Mouse (Mus musculus): ENCODE measurements around the gene Ficd. TPM values are rescaled to one million over a fixed set of nuclear protein-coding genes. Genes with fewer than 3 reads are reported as not detected.
"Not testable (repeated sequence)": the region's sequence is repeated elsewhere in the genome, so short reads cannot be mapped to it uniquely, and the experiment has no call there.

Ficd gene
- total and polyA plus RNA-seq, 3 experiments = 1.5 to 5.8 (median 1.9) TPM

DNA sequence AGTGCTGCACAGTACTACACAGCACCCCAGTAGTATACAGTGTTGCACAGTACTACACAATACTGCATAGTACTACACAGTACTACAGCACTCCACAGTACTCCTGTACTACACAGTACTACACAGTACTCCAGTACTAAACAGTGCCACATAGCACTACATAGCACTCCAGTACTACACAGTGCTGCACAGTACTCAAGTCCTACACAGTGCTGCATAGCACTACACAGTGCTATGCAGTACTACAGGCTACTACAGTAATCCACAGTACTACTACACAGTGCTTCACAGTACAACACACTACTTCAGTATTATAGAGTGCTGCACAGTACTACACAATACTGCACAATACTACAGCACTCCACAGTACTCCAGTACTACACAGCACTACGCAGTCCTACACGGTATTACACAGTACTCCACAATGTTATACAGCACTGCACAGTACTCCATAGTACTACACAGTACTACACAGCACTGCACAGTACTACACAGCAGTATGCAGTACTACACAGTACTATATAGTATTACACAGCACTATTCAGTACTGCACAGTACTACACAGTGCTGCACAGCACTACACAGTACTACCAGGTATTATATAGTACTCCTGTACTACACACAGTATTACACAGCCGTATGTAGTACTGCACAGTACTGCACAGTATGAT is 44.6 kb downstream of the Ficd start:
- Histone ChIP-seq H3K36me3 (replicated peaks) (peaks cover 40% of the 10 kb centered on the region), H3K4me1 (ENCODE audit: insufficient read depth, low read depth, low read length) (peaks cover 17% of the 10 kb centered on the region), H3K27me3 (ENCODE audit: insufficient read depth, low read length) (peaks cover 15% of the 10 kb centered on the region; the same call in 1 of the 2 replicates), H3K4me3 (ENCODE audit: low read depth, low read length) (no peak overlapping the region), H3K9me3 (replicated peaks) (no peaks in the 10 kb centered on the region)
- ATAC-seq (ENCODE audit: extremely low read depth, insufficient number of reproducible peaks, low FRiP score, poor library complexity, severe bottlenecking) (no peak), DNase-seq (ENCODE audit: low spot score) (no peak)
- TF ChIP-seq CTCF (IDR thresholded peaks at IDR 0.05; ENCODE audit: low read depth, low read length) = no peak
- TF ChIP-seq GATA2 (IDR thresholded peaks at IDR 0.05; ENCODE audit: borderline replicate concordance, low read depth, low read length) = no peak
- no peak for TF ChIP-seq GATA1 (IDR thresholded peaks at IDR 0.05; ENCODE audit: borderline replicate concordance, low read length)
- TF ChIP-seq POLR2AphosphoS5 (IDR thresholded peaks at IDR 0.05; ENCODE audit: insufficient replicate concordance, low read depth, low read length) = no peak
- no peak for TF ChIP-seq TAL1 (conservative IDR thresholded peaks at IDR 0.05; ENCODE audit: low read depth, low read length)

DNA sequence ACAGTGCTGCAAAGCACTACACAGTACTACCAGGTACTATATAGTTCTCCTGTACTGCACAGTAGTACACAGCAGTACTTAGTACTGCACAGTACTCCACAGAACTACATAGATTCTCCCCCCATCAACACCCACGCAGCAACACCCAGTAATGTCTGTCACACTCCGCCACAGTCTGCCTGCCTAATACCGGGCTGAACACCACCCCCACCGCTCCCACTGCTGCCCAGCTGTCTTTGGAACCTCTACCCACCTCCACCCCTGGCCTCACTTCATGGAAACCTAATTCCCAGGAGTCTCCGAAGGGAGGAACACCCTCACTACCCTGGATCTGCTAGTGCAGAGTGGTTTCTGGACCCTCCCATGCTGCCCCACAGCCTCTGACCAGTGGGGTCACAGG is 45.2 kb downstream of the Ficd start:
- DNase-seq (ENCODE audit: low spot score) (no peak), ATAC-seq (ENCODE audit: extremely low read depth, insufficient number of reproducible peaks, low FRiP score, poor library complexity, severe bottlenecking) (no peak)
- Histone ChIP-seq H3K4me3 (ENCODE audit: low read depth, low read length) (no peak overlapping the region), H3K36me3 (replicated peaks) (peaks cover 35% of the 10 kb centered on the region), H3K27me3 (ENCODE audit: insufficient read depth, low read length) (peaks cover 17% of the 10 kb centered on the region; the same call in 1 of the 2 replicates), H3K9me3 (replicated peaks) (no peaks in the 10 kb centered on the region), H3K4me1 (ENCODE audit: insufficient read depth, low read depth, low read length) (peaks cover 14% of the 10 kb centered on the region)
- TF ChIP-seq GATA2 (IDR thresholded peaks at IDR 0.05; ENCODE audit: borderline replicate concordance, low read depth, low read length) (no peak), CTCF (IDR thresholded peaks at IDR 0.05; ENCODE audit: low read depth, low read length) (no peak), POLR2AphosphoS5 (IDR thresholded peaks at IDR 0.05; ENCODE audit: insufficient replicate concordance, low read depth, low read length) (no peak), TAL1 (conservative IDR thresholded peaks at IDR 0.05; ENCODE audit: low read depth, low read length) (no peak), GATA1 (IDR thresholded peaks at IDR 0.05; ENCODE audit: borderline replicate concordance, low read length) (no peak)

DNA sequence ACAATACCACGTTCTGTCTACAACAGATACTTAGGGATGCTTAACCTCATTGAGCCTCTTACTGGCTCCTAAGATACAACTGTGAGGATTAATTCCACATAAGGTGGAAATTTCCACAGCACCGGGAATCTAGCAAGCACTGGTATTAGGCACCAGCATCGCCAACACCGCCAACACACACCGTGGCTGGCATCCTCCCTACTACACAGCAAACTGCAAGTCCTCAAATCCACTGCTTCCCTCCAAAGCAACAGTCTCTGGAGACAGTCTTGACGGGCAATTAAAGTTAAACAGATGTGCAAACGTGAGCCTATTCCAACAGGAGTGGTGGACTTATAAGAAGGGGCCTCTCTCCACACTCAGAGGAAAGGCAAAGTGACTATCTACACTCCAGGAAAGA is 45.7 kb downstream of the Ficd start:
- Histone ChIP-seq H3K36me3 (replicated peaks) (peaks cover 30% of the 10 kb centered on the region), H3K27me3 (ENCODE audit: insufficient read depth, low read length) (peaks cover 21% of the 10 kb centered on the region; the same call in 1 of the 2 replicates)
- no peak for TF ChIP-seq CTCF (IDR thresholded peaks at IDR 0.05; ENCODE audit: low read depth, low read length)
- no peak for TF ChIP-seq POLR2AphosphoS5 (IDR thresholded peaks at IDR 0.05; ENCODE audit: insufficient replicate concordance, low read depth, low read length)
- no peak for TF ChIP-seq GATA2 (IDR thresholded peaks at IDR 0.05; ENCODE audit: borderline replicate concordance, low read depth, low read length)
- no peak for TF ChIP-seq TAL1 (conservative IDR thresholded peaks at IDR 0.05; ENCODE audit: low read depth, low read length)
- TF ChIP-seq GATA1 (IDR thresholded peaks at IDR 0.05; ENCODE audit: borderline replicate concordance, low read length) = no peak

DNA sequence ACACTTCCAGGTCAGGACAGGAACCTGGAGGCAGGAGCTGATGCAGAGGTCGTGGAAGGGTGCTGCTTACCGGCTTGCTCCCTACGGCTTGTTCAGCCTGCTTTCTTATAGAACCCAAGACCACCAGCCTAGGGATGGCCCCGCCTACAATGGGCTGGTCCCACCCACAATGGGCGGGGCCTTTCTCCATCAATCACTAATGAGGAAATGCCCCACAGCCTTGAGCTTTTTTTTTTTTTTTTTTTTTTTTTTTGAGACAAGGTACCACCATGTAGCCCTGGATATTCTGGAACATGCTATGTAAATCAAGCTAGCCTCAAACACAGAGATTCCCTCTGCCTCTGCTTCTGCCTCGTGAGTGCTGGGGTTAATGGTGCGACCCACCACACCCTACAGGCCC is 46.3 kb downstream of the Ficd start:
- peaks cover 3% of the 10 kb centered on the region for H3K4me1 ChIP-seq (ENCODE audit: insufficient read depth, low read depth, low read length)
- no peak overlapping the region for H3K4me3 ChIP-seq (ENCODE audit: low read depth, low read length)
- ATAC-seq (ENCODE audit: extremely low read depth, insufficient number of reproducible peaks, low FRiP score, poor library complexity, severe bottlenecking) = no peak
- peaks cover 24% of the 10 kb centered on the region for H3K36me3 ChIP-seq (replicated peaks)
- no peak for DNase-seq (ENCODE audit: low spot score)
- TF ChIP-seq CTCF (IDR thresholded peaks at IDR 0.05; ENCODE audit: low read depth, low read length) = no peak
- TF ChIP-seq GATA1 (IDR thresholded peaks at IDR 0.05; ENCODE audit: borderline replicate concordance, low read length) = no peak
- TF ChIP-seq TAL1 (conservative IDR thresholded peaks at IDR 0.05; ENCODE audit: low read depth, low read length) = no peak
- TF ChIP-seq GATA2 (IDR thresholded peaks at IDR 0.05; ENCODE audit: borderline replicate concordance, low read depth, low read length) = no peak
- TF ChIP-seq POLR2AphosphoS5 (IDR thresholded peaks at IDR 0.05; ENCODE audit: insufficient replicate concordance, low read depth, low read length) = no peak
- H3K9me3 ChIP-seq (replicated peaks) = no peaks in the 10 kb centered on the region
- H3K27me3 ChIP-seq (ENCODE audit: insufficient read depth, low read length) = peaks cover 22% of the 10 kb centered on the region; the same call in 1 of the 2 replicates

More for the DNA sequence above, 45.7 kb downstream of the Ficd start:
- H3K4me1 ChIP-seq (ENCODE audit: insufficient read depth, low read depth, low read length) = peaks cover 9% of the 10 kb centered on the region
- DNase-seq (ENCODE audit: low spot score) = no peak
- ATAC-seq (ENCODE audit: extremely low read depth, insufficient number of reproducible peaks, low FRiP score, poor library complexity, severe bottlenecking) = no peak
- H3K9me3 ChIP-seq (replicated peaks) = no peaks in the 10 kb centered on the region
- H3K4me3 ChIP-seq (ENCODE audit: low read depth, low read length) = no peak overlapping the region

DNA sequence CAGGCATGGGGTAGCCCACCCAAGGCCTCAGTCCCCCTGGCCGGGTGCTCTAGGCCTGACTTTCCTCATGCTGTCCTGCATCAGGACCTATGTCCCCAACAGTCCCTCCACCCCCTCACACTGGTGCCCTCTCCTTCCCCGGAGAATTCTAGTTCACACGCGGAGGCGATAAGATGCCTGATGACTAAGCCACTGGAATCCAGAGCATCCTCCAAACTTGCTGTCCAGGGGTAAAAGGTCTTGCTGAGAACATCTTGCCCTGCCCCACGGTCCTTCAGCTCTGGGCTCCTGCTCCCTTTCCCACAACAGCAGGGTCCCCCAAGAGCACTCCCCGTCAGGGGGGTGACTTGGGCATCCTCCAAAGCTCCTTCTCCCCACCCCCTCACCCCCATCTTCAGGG is 47.0 kb downstream of the Ficd start:
- H3K4me1 ChIP-seq (ENCODE audit: insufficient read depth, low read depth, low read length) = no peaks in the 10 kb centered on the region
- H3K36me3 ChIP-seq (replicated peaks) = peaks cover 17% of the 10 kb centered on the region
- peaks cover 24% of the 10 kb centered on the region; the same call in 1 of the 2 replicates for H3K27me3 ChIP-seq (ENCODE audit: insufficient read depth, low read length)
- DNase-seq (ENCODE audit: low spot score) (no peak), ATAC-seq (ENCODE audit: extremely low read depth, insufficient number of reproducible peaks, low FRiP score, poor library complexity, severe bottlenecking) (no peak)
- no peak overlapping the region for H3K4me3 ChIP-seq (ENCODE audit: low read depth, low read length)
- H3K9me3 ChIP-seq (replicated peaks) = no peaks in the 10 kb centered on the region
- no peak for TF ChIP-seq TAL1 (conservative IDR thresholded peaks at IDR 0.05; ENCODE audit: low read depth, low read length)
- no peak for TF ChIP-seq CTCF (IDR thresholded peaks at IDR 0.05; ENCODE audit: low read depth, low read length)
- no peak for TF ChIP-seq GATA1 (IDR thresholded peaks at IDR 0.05; ENCODE audit: borderline replicate concordance, low read length)

DNA sequence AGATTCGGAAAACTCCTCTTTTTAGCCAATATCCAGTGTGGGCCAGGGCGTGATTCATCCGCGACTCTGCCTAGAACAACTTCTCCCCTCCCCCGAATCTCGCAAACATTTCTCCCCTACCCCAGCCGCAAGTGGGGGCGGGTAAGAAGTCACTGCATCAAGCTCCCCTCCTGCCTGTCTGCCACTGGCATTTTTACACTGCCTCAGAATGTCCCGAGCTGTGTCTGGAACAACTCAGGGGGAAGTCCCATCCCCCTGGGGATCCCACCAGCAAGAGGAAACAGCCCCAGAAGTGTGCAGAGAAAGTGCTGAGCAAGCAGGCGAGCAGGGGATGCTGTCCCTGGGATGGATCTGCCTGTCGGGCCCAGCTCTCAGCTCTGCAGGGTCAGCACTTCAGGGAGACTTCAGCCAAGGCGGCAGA is 48.0 kb downstream of the Ficd start:
- Histone ChIP-seq H3K4me3 (ENCODE audit: low read depth, low read length) (no peak overlapping the region), H3K27me3 (ENCODE audit: insufficient read depth, low read length) (peaks cover 25% of the 10 kb centered on the region; the same call in 1 of the 2 replicates), H3K36me3 (replicated peaks) (peaks cover 9% of the 10 kb centered on the region), H3K9me3 (replicated peaks) (no peaks in the 10 kb centered on the region), H3K4me1 (ENCODE audit: insufficient read depth, low read depth, low read length) (no peaks in the 10 kb centered on the region)
- TF ChIP-seq POLR2AphosphoS5 (IDR thresholded peaks at IDR 0.05; ENCODE audit: insufficient replicate concordance, low read depth, low read length) (no peak), TAL1 (conservative IDR thresholded peaks at IDR 0.05; ENCODE audit: low read depth, low read length) (no peak), GATA1 (IDR thresholded peaks at IDR 0.05; ENCODE audit: borderline replicate concordance, low read length) (no peak), CTCF (IDR thresholded peaks at IDR 0.05; ENCODE audit: low read depth, low read length) (no peak), GATA2 (IDR thresholded peaks at IDR 0.05; ENCODE audit: borderline replicate concordance, low read depth, low read length) (no peak)
- ATAC-seq (ENCODE audit: extremely low read depth, insufficient number of reproducible peaks, low FRiP score, poor library complexity, severe bottlenecking) (no peak), DNase-seq (ENCODE audit: low spot score) (no peak)

DNA sequence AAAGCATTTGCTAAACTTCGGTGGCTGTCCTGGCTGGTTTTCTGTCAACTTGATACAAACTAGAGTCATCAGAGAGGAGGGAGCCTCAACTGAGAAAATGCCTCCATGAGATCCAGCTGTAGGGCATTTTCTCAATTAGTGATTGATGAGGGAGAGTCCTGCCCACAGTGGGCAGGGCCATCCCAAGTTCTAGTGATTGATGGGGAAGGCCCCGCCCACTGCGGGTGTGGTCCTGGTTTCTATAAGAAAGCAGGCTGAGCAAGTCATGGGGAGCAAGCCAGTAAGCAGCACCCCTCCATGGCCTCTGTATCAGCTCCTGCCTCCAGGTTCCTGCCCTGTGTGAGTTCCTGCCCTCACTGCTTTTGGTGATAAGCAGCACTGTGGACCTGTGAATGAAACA is 48.5 kb downstream of the Ficd start:
- not testable (repeated sequence) for ATAC-seq (ENCODE audit: extremely low read depth, insufficient number of reproducible peaks, low FRiP score, poor library complexity, severe bottlenecking); H3K36me3 ChIP-seq (replicated peaks); DNase-seq (ENCODE audit: low spot score); H3K4me1 ChIP-seq (ENCODE audit: insufficient read depth, low read depth, low read length); H3K9me3 ChIP-seq (replicated peaks); H3K4me3 ChIP-seq (ENCODE audit: low read depth, low read length)
- peaks cover 28% of the 10 kb centered on the region; the same call in 1 of the 2 replicates for H3K27me3 ChIP-seq (ENCODE audit: insufficient read depth, low read length)

Data from G1E (cell line).